Mouse (Mus musculus): ENCODE results near the gene Atp6v1d.

The Atp6v1d gene

GRCm38 (mm10) chr12:78861496-78862253, at the start of gene Atp6v1d, which contains the start of gene Eif2s1:
Atp6v1d (minus strand) TSS chr12:78861638.
Eif2s1 (plus strand) TSS chr12:78861819.
- peak; percentile 99 for DNase-seq

GRCm38 (mm10) chr12:78910684-78911461, 49.4 kb upstream of the Atp6v1d start:
- DNase-seq = no peak

GRCm38 (mm10) chr12:78908081-78908605, 46.7 kb upstream of the Atp6v1d start:
- no peak for DNase-seq

- peak; percentile 78 for DNase-seq
These were observed 45.3 kb upstream of the Atp6v1d start, which contains the start of gene Plek2 for GRCm38 (mm10) chr12:78906707-78907162. Plek2 (minus strand) TSS chr12:78906964.

- no peak for DNase-seq
These were observed 43.1 kb upstream of the Atp6v1d start for GRCm38 (mm10) chr12:78904499-78904898.

- no peak for DNase-seq
These were observed 41.9 kb upstream of the Atp6v1d start for GRCm38 (mm10) chr12:78903313-78903712.

GRCm38 (mm10) chr12:78901467-78901866, 40.0 kb upstream of the Atp6v1d start:
- no peak for DNase-seq

- no peak for DNase-seq
These were observed 36.4 kb upstream of the Atp6v1d start for GRCm38 (mm10) chr12:78897861-78898260.

GRCm38 (mm10) chr12:78891149-78891548, 29.7 kb upstream of the Atp6v1d start:
- DNase-seq = no peak

- no peak for DNase-seq
These were observed 28.6 kb upstream of the Atp6v1d start for GRCm38 (mm10) chr12:78890062-78890461.

GRCm38 (mm10) chr12:78874581-78874980, 13.1 kb upstream of the Atp6v1d start:
- DNase-seq = no peak

GRCm38 (mm10) chr12:78868115-78868514, 6.7 kb upstream of the Atp6v1d start:
- no peak for DNase-seq

- peak; percentile 21 for DNase-seq
These were observed 4.0 kb upstream of the Atp6v1d start for GRCm38 (mm10) chr12:78865434-78865833.

- DNase-seq = no peak
These were observed 854 bp upstream of the Atp6v1d start for GRCm38 (mm10) chr12:78862254-78862730.

GRCm38 (mm10) chr12:78860921-78861495, 430 bp downstream of the Atp6v1d start:
- DNase-seq = peak; percentile 25

- DNase-seq = no peak
These were observed 13.2 kb downstream of the Atp6v1d start for GRCm38 (mm10) chr12:78848246-78848645.

- no peak for DNase-seq
These were observed 19.0 kb downstream of the Atp6v1d start for GRCm38 (mm10) chr12:78842429-78842828.

GRCm38 (mm10) chr12:78839906-78840305, 21.5 kb downstream of the Atp6v1d start:
- no peak for DNase-seq

- no peak for DNase-seq
These were observed 26.9 kb downstream of the Atp6v1d start for GRCm38 (mm10) chr12:78834496-78834895.

GRCm38 (mm10) chr12:78814437-78814836, 47.0 kb downstream of the Atp6v1d start:
- DNase-seq = peak; percentile 39

GRCm38 (mm10) chr12:78801836-78802235, 59.6 kb downstream of the Atp6v1d start:
- no peak for DNase-seq

- DNase-seq = no peak
These were observed 61.4 kb downstream of the Atp6v1d start for GRCm38 (mm10) chr12:78800036-78800435.

GRCm38 (mm10) chr12:78794236-78794635, 67.2 kb downstream of the Atp6v1d start:
- peak; percentile 49 for DNase-seq

Data from lung, postnatal 36 days (tissue).